Mouse (Mus musculus) gonadal fat pad, adult 2 months (tissue): ENCODE measurements around the gene Crybb1. TPM values are rescaled to one million over a fixed set of nuclear protein-coding genes. Genes with fewer than 3 reads are reported as not detected.

Experiments used
- DNase-seq: peaks from one replicate; pipeline ENCODE4 v3.0.0-alpha.2; 2012; ENCODE audit warnings: low read depth
- polyA plus RNA-seq: library from polyadenylated mRNA; depleted of rRNA; stranded (reverse); fragments of >200 nt; gene quantifications from 2 replicates; pipeline ENCODE4 v1.2.3, GENCODE M21; 2012; rRNA removed

Gene Crybb1
- 7.3 and 7.7 TPM in 2 replicates for polyA plus RNA-seq

DNA sequence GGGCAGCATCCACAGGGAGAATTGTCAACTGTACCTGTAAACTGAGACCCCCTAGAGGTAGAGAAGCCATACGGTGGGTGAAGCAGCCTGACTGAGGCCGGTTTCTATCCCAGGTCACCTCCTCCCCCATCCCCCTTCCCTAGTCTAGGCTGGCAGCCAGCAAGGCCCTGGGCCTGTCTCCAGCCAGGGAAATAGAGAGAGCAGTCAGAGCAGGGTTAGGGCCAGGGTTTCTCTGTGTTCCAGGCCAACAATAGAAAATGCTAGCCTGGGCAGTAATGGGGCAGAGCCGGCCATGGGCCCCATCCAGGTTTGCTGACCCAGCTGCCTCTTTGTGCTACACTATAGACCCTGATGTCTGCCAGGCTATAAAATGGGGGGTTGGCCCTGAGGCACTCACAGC, at the start of gene Crybb1:
Crybb1 (plus strand) TSS at position 390 of the 400 bp plus-strand sequence.
- no peak for DNase-seq

DNA sequence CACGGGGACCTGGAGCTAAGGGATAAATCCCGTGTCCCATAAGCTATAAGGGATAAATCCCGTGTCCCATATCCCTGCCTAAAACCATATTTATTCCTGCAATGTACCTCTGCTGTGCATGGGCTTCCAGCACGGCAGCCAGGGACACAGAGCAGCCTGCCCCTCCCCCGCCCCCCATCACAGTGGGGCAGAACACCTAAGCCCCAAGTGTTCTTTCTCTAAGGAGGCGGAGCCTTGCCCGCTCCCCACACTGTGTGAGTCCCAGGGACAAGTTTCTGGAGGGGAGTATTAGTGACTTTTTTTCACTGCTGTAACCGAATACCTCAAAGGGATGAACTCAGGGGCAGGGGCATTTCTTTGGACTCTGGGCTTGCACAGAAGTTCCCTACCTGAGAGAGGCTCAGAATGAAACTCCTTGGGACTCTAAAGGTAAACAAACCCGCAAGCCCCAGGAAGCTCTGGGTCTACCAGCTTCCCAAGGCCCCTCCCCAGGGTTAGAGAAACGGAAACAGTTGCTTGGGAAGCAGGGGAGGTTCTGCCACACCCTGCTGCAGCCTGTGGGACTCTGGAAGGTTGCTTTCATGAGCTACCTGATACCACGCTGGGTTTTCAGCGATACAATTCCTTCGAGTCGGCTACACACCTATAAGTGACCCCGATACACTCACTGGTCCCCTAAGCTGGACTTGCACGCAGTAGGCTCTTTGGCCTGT, 48.9 kb upstream of the Crybb1 start:
- DNase-seq: no peak

DNA sequence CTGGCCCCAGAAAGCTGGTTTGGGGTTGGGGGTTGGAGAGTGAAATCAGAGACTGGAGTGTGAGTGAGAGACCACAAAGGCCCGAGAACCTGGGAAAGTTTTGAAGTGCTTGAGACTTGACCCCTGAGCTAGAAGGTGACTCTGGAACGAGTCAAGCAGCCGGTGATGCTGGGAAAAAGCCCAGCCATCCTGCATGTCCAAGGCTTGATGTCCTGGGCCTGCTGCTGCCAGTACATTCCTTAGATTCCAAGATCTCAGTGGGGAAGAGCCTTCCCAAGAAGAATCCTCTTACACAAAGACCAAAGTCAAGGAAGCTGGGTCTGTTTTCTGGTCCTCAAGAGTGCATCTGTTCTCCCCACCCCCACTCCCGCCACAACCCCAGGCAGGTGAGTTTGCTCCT, 47.3 kb upstream of the Crybb1 start:
- DNase-seq: no peak

DNA sequence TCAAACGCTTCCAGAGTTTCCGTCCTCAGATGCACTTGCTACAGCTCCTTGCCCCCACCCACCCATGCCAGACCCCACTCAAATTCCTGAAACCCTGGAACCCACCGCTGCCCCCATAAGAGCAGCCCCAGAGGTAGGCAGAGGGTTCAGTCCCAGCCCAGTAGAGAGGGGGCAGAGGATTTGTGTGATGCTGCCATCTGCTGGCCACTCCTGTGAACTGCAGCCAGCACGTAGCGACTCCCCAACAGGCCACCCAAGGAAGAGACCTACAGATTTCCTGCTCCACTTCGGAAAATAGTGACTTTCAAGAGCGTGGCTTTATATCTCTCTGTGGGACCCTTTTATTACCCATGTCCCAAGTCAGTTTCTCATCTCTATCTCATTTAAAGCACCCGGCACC, 45.5 kb upstream of the Crybb1 start:
- no peak for DNase-seq

DNA sequence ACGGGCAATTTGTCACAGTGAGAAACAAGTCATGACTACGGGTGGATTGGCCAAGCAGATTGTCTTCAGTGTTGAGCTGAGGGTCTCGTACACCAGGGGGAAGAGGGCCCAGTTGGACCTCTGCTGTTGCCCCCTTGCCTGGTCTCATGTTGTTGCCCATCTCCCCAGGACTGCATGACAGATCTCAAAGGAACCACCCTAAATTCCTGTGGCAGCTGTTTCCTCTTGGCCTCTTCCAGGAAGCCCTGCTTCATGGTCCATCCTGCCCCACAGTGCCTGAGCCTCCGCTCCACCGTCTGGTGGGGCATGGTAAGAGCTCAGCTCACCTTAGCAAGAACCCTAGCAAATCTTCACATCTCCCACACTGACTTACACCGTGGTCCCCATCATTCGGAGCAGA, 43.7 kb upstream of the Crybb1 start:
- DNase-seq: no peak

DNA sequence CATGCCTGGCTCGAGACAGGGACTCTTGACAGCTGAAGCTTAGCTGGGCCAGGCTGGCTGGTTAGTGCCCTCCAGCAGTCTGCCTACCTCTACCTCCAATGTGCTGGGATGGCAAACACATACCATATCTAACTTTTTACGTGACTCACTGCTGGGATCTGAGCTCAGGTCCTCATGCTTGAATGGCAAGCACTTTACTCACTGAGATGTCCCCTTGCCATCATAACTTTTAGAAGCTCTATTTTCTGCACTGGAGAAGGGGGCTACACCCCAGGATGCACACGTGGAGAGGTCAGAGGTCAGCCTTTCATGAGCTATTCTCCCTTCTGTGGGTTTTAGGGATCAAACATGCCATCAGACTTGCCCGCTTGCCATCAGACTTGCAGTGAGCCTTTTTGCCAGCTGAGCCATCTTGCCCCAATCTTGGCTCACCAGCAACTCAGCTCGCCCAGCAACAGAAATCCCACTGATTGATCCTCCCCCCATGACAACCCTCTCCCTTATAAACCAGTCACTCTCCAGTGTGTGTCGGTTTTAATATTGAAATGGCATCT, 42.8 kb upstream of the Crybb1 start:
- no peak for DNase-seq

DNA sequence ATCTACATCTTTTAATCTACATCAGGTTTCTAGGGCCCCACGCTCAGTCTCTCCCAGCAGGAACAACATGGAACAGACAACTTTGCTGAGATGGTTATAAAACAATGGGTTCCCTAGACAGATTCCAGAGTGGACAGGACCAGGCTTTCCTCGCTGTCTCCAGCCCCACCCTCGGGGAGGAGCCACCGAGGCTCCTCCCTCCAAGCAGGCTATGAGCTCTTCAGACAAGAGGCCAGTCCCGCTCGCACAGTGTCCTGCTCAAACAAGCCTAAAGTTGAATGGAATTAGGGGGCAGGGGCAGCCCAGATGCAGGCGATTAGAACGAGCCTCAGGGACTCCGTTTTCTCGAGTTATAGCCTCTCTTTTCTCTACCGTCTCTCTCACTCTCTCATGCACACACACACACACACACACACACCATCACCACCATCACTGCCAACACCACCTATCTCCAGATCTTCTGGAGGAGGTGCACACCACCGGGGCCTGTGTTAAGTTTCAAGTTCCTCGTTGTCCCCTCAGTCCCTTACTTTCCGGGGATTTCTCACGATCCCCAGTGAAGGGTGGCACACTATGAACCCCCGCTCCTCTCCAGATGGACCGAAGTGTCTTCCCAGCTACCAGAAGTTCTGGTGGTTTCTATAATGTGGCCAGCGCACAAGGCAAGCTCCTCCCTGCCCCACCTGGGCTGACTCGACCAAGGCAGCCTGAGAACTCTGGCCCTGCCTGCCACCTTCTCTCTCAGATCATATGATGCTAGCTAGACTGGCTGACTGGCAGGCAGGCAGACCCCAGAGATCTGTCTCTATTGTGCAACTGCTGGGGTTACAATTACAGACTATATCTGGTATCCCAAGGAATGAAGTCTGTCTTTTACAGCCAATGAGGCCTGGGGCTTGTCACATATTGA, 42.0 kb upstream of the Crybb1 start:
- DNase-seq: no peak

DNA sequence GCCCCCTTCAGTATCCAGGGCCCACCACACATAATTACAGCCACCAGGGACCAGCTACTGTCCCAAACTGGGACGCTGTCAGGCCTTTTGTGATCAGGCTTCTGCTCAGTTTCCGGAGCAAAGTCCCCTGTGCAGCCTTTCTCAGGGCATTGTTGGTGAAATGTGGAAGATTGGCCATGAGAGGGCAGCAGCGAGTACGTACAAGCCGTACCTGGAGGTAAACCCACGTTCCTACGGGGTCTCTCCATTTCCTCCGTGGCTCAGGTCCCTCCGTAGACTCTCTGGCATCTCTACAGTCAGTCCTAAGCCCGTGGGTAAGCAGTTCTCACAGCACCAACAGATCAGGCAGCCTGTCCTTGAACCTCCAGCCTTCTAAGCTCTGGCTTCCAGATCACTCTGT, 41.2 kb upstream of the Crybb1 start:
- DNase-seq: no peak

DNA sequence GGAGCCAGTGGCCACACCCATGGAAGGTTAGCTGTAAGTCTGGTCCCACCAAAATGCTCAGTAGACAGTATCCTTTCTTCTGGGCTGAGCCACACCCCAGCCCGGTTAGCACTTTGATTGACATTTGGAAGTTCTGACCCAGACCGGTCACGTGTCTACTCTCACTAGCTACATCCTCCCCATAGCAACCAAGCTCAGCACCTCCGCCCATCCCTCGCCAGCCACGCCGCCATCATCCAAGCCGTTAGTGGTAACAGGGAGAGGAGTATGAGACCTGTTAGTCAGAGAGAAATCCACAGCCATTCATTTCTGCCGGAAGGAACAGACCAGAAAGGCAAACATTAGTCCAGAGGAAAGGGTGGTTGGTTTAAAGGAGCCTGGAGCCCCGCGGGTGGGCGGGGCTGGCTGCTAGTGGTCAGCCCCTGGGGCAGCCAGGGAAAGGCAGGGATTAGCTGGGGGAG, 40.3 kb upstream of the Crybb1 start:
- DNase-seq: no peak

DNA sequence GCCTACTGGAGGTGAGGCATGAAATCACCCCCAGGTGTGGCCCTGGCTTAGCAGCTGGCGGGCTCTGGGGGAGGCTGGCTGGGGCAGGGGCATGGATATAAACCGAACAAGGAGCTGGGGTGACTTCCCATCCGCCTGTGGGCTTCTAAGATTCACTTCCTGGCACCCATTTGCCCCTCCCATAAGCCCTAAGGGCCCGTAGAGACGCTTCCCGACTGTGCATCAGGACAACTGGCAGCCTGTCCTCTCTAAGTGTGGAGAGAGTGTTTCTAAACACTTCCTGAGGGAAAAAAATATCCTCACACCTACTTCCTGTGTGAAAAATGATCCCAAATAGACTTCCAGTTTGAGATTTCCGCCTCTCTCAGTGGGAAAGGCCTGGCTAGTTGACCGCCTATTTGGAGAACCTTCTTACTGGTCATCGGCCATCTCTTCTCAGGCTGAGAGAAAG, 39.8 kb upstream of the Crybb1 start:
- DNase-seq: no peak

DNA sequence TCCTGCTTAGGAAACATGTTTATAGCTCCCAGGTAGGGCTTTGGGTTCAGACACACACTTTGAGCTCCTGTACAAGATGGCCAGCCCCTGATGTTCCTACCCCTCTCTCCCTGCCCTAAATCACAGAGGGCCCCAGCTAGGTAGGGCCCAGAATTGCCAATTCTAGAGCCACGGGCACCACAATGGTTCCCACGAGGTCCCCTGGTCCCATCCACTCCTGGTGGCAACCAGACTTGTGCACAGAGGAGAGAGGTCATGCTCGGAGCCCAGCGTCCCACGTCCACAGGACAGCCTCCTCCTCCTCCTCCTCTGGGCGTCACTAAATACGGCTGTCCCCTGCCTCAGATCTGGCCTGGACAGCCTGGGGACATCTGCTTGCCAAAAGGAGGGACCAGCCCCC, 39.3 kb upstream of the Crybb1 start:
- no peak for DNase-seq

DNA sequence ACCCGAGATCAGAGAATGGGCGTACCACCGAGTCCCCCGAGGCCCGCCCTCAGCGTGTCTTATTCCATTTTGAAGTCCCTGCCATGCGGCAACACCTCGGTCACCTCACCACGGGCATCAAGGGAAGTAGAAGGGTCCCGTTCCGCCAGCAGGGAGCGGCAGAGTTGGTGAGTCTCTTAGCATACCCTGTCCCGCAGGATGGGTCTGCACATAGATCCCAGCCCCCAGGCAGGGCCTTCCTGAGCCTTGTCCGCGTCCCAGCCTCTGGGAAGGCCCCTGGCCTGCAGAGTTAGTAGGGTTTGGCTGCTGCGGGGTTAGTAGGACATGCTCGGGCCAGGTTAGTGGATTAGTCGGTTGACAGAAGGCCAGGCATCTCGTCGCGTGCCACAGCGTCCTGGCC, 38.6 kb upstream of the Crybb1 start:
- no peak for DNase-seq

DNA sequence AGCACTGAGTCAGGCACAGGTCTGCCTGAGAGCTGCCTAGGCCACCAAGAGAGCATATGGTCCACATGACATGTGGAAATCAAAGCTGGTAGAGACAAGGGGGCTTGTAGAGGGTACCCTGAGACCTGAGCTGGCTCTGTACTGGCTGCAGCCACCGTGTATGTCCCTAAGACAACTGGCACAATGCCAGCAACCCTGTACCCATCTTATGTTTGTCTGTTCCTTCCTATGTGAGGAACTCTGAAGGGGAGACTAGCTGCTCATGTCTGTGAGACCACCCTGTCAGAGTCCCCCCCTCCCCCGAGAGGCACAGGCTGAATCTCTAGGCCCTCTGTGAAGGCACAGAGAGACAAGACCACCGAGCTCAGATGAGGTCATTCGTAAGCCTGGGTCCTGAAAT, 36.9 kb upstream of the Crybb1 start:
- no peak for DNase-seq

DNA sequence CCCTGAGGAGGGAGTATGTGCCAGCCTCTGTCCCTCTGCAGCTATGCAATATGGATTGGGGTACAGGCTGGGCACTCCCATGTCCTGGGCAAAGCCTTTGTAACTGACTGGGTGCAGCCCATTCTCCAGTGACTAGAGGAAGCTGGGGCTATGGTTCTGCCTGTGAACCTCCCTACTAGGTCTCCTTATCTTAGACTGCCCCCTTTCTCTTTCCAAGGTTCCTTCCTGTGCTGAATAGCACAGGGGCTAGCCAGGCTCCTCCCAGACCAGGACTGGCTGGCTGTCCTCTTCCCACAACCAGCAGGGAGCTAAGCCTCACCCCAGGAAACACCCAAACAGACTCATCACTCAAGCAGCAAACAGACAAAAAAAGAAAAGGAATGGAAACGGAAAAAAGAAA, 36.2 kb upstream of the Crybb1 start:
- no peak for DNase-seq

DNA sequence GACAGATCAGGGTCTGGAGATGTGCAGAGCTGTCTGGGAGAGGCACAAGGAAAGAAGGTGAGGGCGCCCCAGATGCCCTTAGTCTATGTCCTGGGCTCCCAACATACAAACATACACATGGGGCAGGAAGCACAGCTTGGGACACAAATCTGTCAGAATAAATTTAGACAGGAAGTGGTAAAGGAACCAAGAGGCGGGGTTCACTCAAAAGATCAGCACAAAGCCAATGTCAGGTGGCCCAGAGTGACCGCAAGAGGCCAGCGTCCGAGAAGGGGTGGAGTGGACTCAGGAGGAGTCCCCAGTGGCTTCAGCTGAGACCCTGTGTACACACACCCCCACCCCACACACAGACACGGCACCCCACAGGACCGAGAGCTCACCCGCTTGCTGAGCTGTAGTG, 35.4 kb upstream of the Crybb1 start:
- no peak for DNase-seq

DNA sequence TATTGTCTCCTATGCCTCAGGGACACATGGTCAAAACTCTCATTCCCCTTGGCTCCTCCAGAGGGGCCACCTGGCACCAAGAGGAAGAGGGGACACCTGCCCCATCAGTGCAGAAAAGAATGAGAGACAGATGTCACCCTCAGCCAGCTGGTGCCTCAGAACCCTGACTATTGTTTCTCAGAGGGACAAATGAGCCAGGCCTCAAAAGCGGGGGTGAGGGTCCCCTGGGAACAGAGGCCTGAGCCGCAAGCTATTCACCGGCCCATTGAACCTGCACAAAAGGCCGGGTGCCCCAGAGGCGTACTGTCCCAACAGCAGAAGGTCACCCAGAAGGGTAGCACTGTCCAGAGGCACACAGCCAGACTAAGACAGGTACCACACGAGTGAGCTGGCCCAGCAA, 30.0 kb upstream of the Crybb1 start:
- DNase-seq: no peak

DNA sequence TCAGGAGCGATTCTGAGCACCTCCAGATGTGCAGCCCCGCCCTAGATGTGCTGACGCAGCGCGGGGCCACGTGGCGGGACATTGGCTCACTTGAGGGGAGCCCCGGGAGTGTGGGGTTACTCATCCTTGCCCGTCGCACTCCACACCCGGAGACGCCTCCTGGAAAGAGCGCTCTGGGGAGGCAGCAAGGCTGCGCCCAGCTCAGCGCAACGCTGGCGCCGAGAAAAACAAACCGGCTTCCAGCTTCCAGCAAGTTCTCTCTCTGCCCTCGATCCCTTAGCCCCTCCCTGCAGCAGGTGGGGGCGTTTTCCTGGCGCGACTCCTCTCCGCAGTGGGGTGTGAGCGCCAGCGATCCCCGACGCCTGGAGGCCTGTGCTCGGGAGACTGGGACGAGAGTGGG, 28.3 kb upstream of the Crybb1 start:
- no peak for DNase-seq

DNA sequence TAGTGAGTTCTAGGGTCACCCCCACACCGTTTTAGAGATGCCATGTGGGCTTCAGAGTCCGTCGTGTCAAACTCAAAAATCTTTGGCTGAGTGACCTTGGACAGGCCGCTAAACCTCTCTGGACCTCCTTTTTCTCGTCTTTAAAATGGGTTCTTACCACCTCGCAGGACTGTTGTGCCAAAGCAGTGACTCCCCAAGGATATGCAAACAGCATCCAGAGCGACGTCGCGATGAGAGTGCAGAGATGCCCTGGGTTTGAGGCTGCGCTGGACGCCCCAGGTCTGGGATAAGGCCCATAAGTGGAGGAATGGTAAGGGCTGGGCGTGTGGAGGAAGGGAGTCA, 27.7 kb upstream of the Crybb1 start:
- no peak for DNase-seq

DNA sequence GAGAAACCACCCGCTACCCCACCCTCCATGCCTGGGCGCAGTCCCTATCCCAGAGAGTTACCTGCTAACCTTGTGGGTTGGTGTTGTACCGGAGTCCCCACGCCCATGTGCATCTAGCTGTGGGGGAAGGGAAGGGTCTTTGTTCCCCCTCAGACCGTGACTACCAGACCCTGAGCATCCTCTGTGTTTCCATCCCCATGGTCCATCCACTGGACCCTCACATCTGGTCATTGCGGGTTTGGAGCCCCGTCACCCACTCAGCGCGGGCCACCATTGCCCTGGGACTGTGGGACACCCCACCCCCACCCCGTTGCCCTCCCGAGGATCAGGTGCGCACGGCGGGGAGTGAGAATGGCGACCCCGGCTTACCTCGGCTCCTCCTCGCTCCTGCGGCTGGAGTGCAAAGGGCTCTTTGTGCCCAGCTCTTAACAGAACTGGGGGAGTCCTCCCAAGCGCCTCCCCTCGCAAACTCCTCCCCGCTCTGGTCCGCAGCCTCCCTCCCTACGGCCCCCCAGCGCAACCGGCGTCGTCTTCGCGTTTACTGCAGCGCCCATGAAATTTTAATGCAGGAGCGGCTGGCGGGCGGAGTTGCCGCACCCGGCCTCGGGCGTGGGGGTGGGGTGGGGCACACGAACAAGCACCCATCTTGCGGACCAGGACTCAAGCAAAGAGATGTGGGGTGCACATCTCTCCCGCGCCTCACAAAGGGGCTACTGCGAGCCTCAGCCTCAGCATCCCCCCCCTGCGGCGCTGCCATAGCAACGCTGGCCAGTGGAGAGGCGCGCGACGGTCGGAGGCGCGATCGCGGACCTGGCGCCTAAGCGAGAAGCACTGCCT, 27.2 kb upstream of the Crybb1 start:
- no peak for DNase-seq

DNA sequence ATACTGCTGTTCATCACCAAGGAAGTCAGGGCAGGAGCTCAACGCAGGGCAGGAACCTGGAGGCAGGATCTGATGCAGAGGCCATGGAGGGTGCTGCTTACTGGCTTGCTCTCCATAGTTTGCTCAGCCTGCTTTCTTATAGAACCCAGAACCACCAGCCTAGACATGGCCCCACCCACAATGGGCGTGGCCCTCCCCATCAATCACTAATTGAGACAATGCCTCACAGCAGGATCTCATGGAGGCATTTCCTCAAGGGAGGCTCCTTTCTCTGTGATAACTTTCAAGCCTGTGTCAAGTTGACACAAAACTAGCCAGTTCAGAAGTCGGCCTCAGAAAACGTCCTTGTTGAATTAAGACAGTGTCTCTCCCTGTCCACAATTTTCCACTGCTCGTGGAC, 19.8 kb upstream of the Crybb1 start:
- DNase-seq: no peak

DNA sequence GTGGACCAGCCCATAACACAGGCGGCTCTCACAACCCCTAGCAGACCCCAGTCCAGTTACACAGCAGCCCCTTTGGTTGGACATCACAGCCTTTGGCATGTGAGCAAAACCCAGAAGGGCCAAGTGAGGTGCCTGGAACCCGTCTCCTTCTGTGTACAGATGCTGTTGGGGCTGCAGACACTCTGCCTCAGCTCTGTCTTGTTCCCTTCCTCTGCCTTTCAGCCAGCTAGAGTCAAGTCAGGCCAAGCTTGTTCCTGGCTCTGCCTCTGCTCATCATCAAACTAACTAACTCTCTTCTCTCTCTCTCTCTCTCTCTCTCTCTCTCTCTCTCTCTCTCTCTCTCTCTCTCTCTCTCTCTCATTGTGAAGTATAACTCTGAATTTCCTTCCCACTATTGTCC, 19.0 kb upstream of the Crybb1 start:
- no peak for DNase-seq

DNA sequence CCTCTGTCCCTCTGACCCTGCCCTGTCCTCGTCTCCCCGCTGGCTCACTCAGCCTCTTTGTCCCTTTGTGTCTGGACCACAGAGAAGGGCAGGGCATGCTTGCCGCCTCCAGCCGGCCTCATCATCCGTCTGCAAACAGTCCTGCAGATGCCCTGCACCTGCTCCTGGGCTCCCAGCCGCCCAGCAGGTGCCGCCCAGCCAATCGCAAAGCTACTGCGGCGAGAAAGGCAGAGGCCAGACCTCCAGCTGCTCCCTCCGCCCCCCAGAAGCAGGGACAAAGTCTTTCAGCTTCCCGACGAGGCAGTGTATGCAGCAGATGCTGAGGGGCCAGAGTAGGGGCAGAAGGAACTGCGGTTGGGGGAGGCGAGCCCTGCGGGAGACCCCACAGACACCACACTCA, 18.2 kb upstream of the Crybb1 start:
- DNase-seq: no peak
